Mouse (Mus musculus) testis, adult 2 months (tissue): ENCODE data around the gene A830031A19Rik. TPM values are rescaled to one million over a fixed set of nuclear protein-coding genes. Genes with fewer than 3 reads are reported as not detected.

Experiments used
- H3K27ac ChIP-seq: fragments of 200-500 bp; 2 replicates; pipeline ENCODE4 v1.5.1; 2012; ENCODE audit warnings: low read depth, low read length; ENCODE audit not compliant: control insufficient read depth, insufficient read depth
- H3K27me3 ChIP-seq: fragments of 200-500 bp; 2 replicates; pipeline ENCODE4 v1.6.1; 2012; ENCODE audit warnings: mild to moderate bottlenecking, low read length, moderate library complexity; ENCODE audit not compliant: control insufficient read depth, insufficient read depth
- H3K36me3 ChIP-seq: fragments of 200-500 bp; 2 replicates; pipeline ENCODE4 v1.6.1; 2012; ENCODE audit warnings: mild to moderate bottlenecking, low read length; ENCODE audit not compliant: control insufficient read depth, insufficient read depth
- H3K4me1 ChIP-seq: fragments of 200-500 bp; 2 replicates; pipeline ENCODE4 v1.6.1; 2012; ENCODE audit warnings: low read length; ENCODE audit not compliant: control insufficient read depth, insufficient read depth
- H3K4me3 ChIP-seq: fragments of 200-500 bp; 2 replicates; pipeline ENCODE4 v1.5.1; 2012; ENCODE audit warnings: low read depth, mild to moderate bottlenecking, low read length, moderate library complexity, mixed read lengths; ENCODE audit not compliant: control insufficient read depth
- CTCF ChIP-seq: fragments of 200-500 bp; IDR thresholded peaks from 2 replicates; pipeline ENCODE4 v1.5.1; 2012; ENCODE audit warnings: low read depth, mild to moderate bottlenecking, inconsistent platforms, low read length, moderate library complexity; ENCODE audit not compliant: control insufficient read depth, insufficient read depth, insufficient replicate concordance
- POLR2A ChIP-seq: fragments of 200-500 bp; IDR thresholded peaks from 2 replicates; pipeline ENCODE4 v1.6.1; 2012; ENCODE audit warnings: low read depth, mild to moderate bottlenecking, inconsistent platforms, low read length, moderate library complexity; ENCODE audit not compliant: control insufficient read depth
- polyA plus RNA-seq: library from polyadenylated mRNA; depleted of rRNA; stranded (reverse); fragments of >200 nt; gene quantifications from 2 replicates; pipeline ENCODE4 v1.2.3, GENCODE M21; 2012; rRNA removed

A830031A19Rik gene
- polyA plus RNA-seq = not detected in 2 replicates

- TF ChIP-seq POLR2A (no peak), CTCF (no peak)
- no peak within 1 kb of the TSS for H3K27ac ChIP-seq
- peaks cover 27% of the 10 kb centered on the region for H3K4me1 ChIP-seq
- peaks cover 18% of the 10 kb centered on the region for H3K27me3 ChIP-seq
- H3K36me3 ChIP-seq = no peaks in the 10 kb centered on the region
- peak within 1 kb of the TSS; percentile 73 for H3K4me3 ChIP-seq
Observed at GRCm38 (mm10) chr11:24074634-24075104, at the start of gene A830031A19Rik. Gene A830031A19Rik, minus strand, starts transcription at chr11:24075054.

- H3K27ac ChIP-seq = no peak overlapping the region
- TF ChIP-seq POLR2A = no peak
- H3K4me1 ChIP-seq = no peaks in the 10 kb centered on the region
- no peaks in the 10 kb centered on the region for H3K27me3 ChIP-seq
- H3K36me3 ChIP-seq = no peaks in the 10 kb centered on the region
- H3K4me3 ChIP-seq = no peak overlapping the region
Observed at GRCm38 (mm10) chr11:24123991-24124390, 49.1 kb upstream of the A830031A19Rik start.

GRCm38 (mm10) chr11:24122899-24123298 is 48.0 kb upstream of the A830031A19Rik start:
- H3K36me3 ChIP-seq = no peaks in the 10 kb centered on the region
- H3K27me3 ChIP-seq = no peaks in the 10 kb centered on the region
- H3K4me3 ChIP-seq = no peak overlapping the region
- no peak overlapping the region for H3K27ac ChIP-seq
- no peaks in the 10 kb centered on the region for H3K4me1 ChIP-seq
- TF ChIP-seq POLR2A = no peak
- TF ChIP-seq CTCF = no peak

- H3K36me3 ChIP-seq = no peaks in the 10 kb centered on the region
- TF ChIP-seq CTCF (no peak), POLR2A (no peak)
- H3K27me3 ChIP-seq = no peaks in the 10 kb centered on the region
- no peak overlapping the region for H3K27ac ChIP-seq
- no peaks in the 10 kb centered on the region for H3K4me1 ChIP-seq
- no peak overlapping the region for H3K4me3 ChIP-seq
Observed at GRCm38 (mm10) chr11:24121136-24121535, 46.3 kb upstream of the A830031A19Rik start.

GRCm38 (mm10) chr11:24116582-24117318 is 41.9 kb upstream of the A830031A19Rik start:
- Histone ChIP-seq H3K4me3 (peak overlapping the region; percentile 11; the same call in 1 of the 2 replicates), H3K36me3 (no peaks in the 10 kb centered on the region), H3K4me1 (no peaks in the 10 kb centered on the region), H3K27me3 (no peaks in the 10 kb centered on the region), H3K27ac (no peak overlapping the region)
- no peak for TF ChIP-seq POLR2A
- TF ChIP-seq CTCF = no peak

GRCm38 (mm10) chr11:24116041-24116440 is 41.2 kb upstream of the A830031A19Rik start:
- H3K4me3 ChIP-seq = peak overlapping the region; percentile 61
- H3K36me3 ChIP-seq = no peaks in the 10 kb centered on the region
- TF ChIP-seq CTCF (no peak), POLR2A (no peak)

GRCm38 (mm10) chr11:24115017-24115752 is 40.3 kb upstream of the A830031A19Rik start:
- Histone ChIP-seq H3K4me3 (peak overlapping the region; percentile 56), H3K27ac (peak overlapping the region; percentile 16; the same call in 1 of the 2 replicates), H3K4me1 (no peaks in the 10 kb centered on the region), H3K36me3 (no peaks in the 10 kb centered on the region), H3K27me3 (no peaks in the 10 kb centered on the region)
- no peak for TF ChIP-seq CTCF
- TF ChIP-seq POLR2A = no peak

More at GRCm38 (mm10) chr11:24116041-24116440, 41.2 kb upstream of the A830031A19Rik start:
- Histone ChIP-seq H3K27ac (no peak overlapping the region), H3K4me1 (no peaks in the 10 kb centered on the region), H3K27me3 (no peaks in the 10 kb centered on the region)
